Mouse (Mus musculus): ENCODE data around the gene Id3. TPM values are rescaled to one million over a fixed set of nuclear protein-coding genes. Genes with fewer than 3 reads are reported as not detected.

Gene Id3
- polyA plus RNA-seq, 1 experiment from 2014 or later: 608 TPM

DNA sequence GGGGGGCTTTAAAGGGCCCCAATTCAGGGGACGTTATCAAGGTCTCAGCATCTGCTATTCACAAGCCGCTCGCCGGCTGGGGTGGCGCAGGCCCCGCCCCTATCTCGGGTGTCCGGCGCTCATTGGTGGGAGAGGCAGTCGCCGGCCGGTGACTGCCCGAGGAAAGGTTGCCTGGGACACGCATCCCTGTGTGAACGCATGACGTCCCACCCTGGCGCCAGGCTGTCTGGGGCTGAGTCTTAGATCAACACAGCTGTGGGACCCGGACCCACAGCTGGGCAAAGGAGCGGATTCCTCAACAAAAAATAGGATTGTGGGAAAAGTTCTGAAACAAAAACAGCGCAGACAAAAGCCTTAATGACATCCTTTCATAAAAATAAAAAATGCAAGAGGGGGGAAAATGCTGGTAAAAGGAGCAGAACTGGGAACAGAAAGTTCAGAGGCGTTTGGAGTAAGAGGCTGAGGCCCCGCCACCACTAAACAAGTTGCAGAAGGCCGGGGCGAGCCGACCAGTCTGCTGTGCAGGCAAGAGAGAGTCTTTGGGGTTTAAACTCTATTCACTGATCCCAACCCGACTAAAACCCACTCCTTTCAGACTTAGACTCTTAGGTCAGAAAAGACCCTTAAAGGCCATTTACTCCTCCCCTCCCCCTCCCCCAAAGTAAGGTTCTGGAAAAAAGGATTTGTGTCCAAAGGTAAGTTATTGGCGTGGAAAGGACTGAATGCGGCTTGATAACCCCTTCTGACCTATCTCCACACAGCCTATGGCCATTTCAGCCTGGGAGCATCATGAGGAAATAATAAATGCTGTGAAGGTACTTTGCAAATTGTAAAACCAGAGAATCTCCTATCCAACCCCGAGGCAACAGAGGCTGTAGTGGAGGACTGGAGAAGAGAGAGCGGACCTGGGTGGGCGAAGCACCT is 2.7 kb upstream of the Id3 start:
- Histone ChIP-seq H3K36me3 (replicated peaks; ENCODE audit: control insufficient read depth, insufficient read depth, low read depth, low read length) (no peaks in the 10 kb centered on the region), H3K4me3 (ENCODE audit: low read depth, low read length) (peak overlapping the region; percentile 5; the same call in 1 of the 2 replicates), H3K9ac (replicated peaks; ENCODE audit: low read length) (peak overlapping the region; percentile 45), H3K9me3 (replicated peaks; ENCODE audit: control insufficient read depth, low read length) (no peaks in the 10 kb centered on the region), H3K27ac (replicated peaks; ENCODE audit: low read depth, low read length) (peak overlapping the region; percentile 97), H3K4me1 (ENCODE audit: control insufficient read depth, insufficient read depth, low read length) (peaks cover 23% of the 10 kb centered on the region), H3K27me3 (ENCODE audit: control insufficient read depth, insufficient read depth, low read length) (no peaks in the 10 kb centered on the region), H3K4me2 (ENCODE audit: low read depth, low read length) (peak overlapping the region; percentile 27)
- DNase-seq (ENCODE audit: low spot score) (peak; percentile 99), ATAC-seq (replicated peaks; ENCODE audit: insufficient number of reproducible peaks, low FRiP score, low TSS enrichment, low read depth) (peak; percentile 90)
- WGBS: 2% methylated on average over 31 of the region's 31 CpGs

- H3K4me1 ChIP-seq (ENCODE audit: control insufficient read depth, insufficient read depth, low read length): peaks cover 16% of the 10 kb centered on the region
These were observed 767 bp upstream of the Id3 start for GRCm38 (mm10) chr4:136142267-136143192.

GRCm38 (mm10) chr4:136144126-136144926 is 1.0 kb downstream of the Id3 start:
- ATAC-seq (replicated peaks; ENCODE audit: insufficient number of reproducible peaks, low FRiP score, low TSS enrichment, low read depth): no peak; the same call in 1 of the 2 replicates
- DNase-seq (ENCODE audit: low spot score): peak; percentile 76
- WGBS: under 1% methylated on average over 48 of the region's 50 CpGs
- no peaks in the 10 kb centered on the region for H3K36me3 ChIP-seq (replicated peaks; ENCODE audit: control insufficient read depth, insufficient read depth, low read depth, low read length)
- H3K27me3 ChIP-seq (ENCODE audit: control insufficient read depth, insufficient read depth, low read length): no peaks in the 10 kb centered on the region
- H3K4me2 ChIP-seq (ENCODE audit: low read depth, low read length): peak overlapping the region; percentile 69
- no peaks in the 10 kb centered on the region for H3K9me3 ChIP-seq (replicated peaks; ENCODE audit: control insufficient read depth, low read length)
- H3K9ac ChIP-seq (replicated peaks; ENCODE audit: low read length): peak overlapping the region; percentile 91
- H3K4me3 ChIP-seq (ENCODE audit: low read depth, low read length): peak overlapping the region; percentile 85
- peaks cover 20% of the 10 kb centered on the region for H3K4me1 ChIP-seq (ENCODE audit: control insufficient read depth, insufficient read depth, low read length)
- peak overlapping the region; percentile 97 for H3K27ac ChIP-seq (replicated peaks; ENCODE audit: low read depth, low read length)

More at GRCm38 (mm10) chr4:136142267-136143192, 767 bp upstream of the Id3 start:
- 5% methylated on average over 17 of the region's 17 CpGs for WGBS
- DNase-seq (ENCODE audit: low spot score) (peak; percentile 58), ATAC-seq (replicated peaks; ENCODE audit: insufficient number of reproducible peaks, low FRiP score, low TSS enrichment, low read depth) (no peak)
- H3K27me3 ChIP-seq (ENCODE audit: control insufficient read depth, insufficient read depth, low read length): no peaks in the 10 kb centered on the region
- peak overlapping the region; percentile 24 for H3K4me2 ChIP-seq (ENCODE audit: low read depth, low read length)
- peak overlapping the region; percentile 97 for H3K27ac ChIP-seq (replicated peaks; ENCODE audit: low read depth, low read length)
- H3K9ac ChIP-seq (replicated peaks; ENCODE audit: low read length): peak overlapping the region; percentile 40
- H3K9me3 ChIP-seq (replicated peaks; ENCODE audit: control insufficient read depth, low read length): no peaks in the 10 kb centered on the region
- H3K36me3 ChIP-seq (replicated peaks; ENCODE audit: control insufficient read depth, insufficient read depth, low read depth, low read length): no peaks in the 10 kb centered on the region
- H3K4me3 ChIP-seq (ENCODE audit: low read depth, low read length): no peak overlapping the region

DNA sequence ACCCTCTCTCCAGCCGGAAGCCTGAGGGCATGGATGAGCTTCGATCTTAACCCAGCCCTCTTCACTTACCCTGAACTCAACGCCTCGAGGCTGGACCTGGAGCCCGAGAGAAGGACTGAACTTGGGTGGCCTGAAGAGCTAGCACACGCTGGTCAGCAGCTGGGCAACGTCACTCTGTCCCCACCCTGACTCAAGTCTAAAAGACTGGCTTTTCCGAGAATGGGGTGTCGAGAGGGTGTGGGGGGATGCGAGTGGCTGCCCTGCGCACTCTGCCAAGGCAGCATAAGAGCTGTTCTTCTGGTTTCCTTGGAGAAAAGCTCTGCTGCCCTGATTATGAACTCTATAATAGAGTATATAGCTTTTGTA is 1.6 kb downstream of the Id3 start:
- WGBS: under 1% methylated on average over 11 of the region's 11 CpGs
- Histone ChIP-seq H3K36me3 (replicated peaks; ENCODE audit: control insufficient read depth, insufficient read depth, low read depth, low read length) (no peaks in the 10 kb centered on the region), H3K4me3 (ENCODE audit: low read depth, low read length) (peak overlapping the region; percentile 85), H3K4me2 (ENCODE audit: low read depth, low read length) (peak overlapping the region; percentile 69), H3K9me3 (replicated peaks; ENCODE audit: control insufficient read depth, low read length) (no peaks in the 10 kb centered on the region), H3K4me1 (ENCODE audit: control insufficient read depth, insufficient read depth, low read length) (peaks cover 17% of the 10 kb centered on the region), H3K27ac (replicated peaks; ENCODE audit: low read depth, low read length) (peak overlapping the region; percentile 97), H3K27me3 (ENCODE audit: control insufficient read depth, insufficient read depth, low read length) (no peaks in the 10 kb centered on the region), H3K9ac (replicated peaks; ENCODE audit: low read length) (peak overlapping the region; percentile 91)
- ATAC-seq (replicated peaks; ENCODE audit: insufficient number of reproducible peaks, low FRiP score, low TSS enrichment, low read depth) (no peak), DNase-seq (ENCODE audit: low spot score) (no peak)

DNA sequence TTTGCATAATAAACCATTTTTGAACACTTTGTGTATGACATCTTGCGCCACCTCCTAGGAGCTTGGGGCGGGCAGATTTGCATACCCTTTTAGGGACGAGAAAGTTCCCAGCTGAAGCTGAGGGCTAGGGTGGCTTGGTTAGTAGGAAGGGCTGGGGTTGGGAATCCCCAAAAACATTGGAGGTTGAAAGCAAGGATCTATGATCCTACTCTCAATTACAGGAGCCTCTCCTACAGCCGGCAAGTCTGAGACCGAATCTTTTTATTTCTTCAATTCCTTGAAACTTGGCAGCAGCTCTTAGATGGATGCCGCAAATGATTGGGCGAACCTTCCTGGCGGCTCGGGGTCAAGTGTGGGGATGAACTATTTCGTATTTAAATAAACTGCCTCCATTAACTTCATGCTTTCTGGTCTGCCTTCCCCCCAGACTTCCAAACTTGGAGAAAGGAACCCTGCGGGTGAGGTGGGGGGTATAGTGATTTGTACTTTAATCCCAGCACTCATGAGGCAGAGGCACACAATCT is 2.1 kb downstream of the Id3 start:
- H3K4me2 ChIP-seq (ENCODE audit: low read depth, low read length): peak overlapping the region; percentile 69
- peaks cover 17% of the 10 kb centered on the region for H3K4me1 ChIP-seq (ENCODE audit: control insufficient read depth, insufficient read depth, low read length)
- H3K36me3 ChIP-seq (replicated peaks; ENCODE audit: control insufficient read depth, insufficient read depth, low read depth, low read length): no peaks in the 10 kb centered on the region
- no peak for ATAC-seq (replicated peaks; ENCODE audit: insufficient number of reproducible peaks, low FRiP score, low TSS enrichment, low read depth)
- peak overlapping the region; percentile 97 for H3K27ac ChIP-seq (replicated peaks; ENCODE audit: low read depth, low read length)
- no peaks in the 10 kb centered on the region for H3K27me3 ChIP-seq (ENCODE audit: control insufficient read depth, insufficient read depth, low read length)
- no peak for DNase-seq (ENCODE audit: low spot score)
- peak overlapping the region; percentile 91 for H3K9ac ChIP-seq (replicated peaks; ENCODE audit: low read length)
- H3K9me3 ChIP-seq (replicated peaks; ENCODE audit: control insufficient read depth, low read length): no peaks in the 10 kb centered on the region
- peak overlapping the region; percentile 85 for H3K4me3 ChIP-seq (ENCODE audit: low read depth, low read length)
- 7% methylated on average over 11 of the region's 11 CpGs for WGBS

GRCm38 (mm10) chr4:136145991-136146711 is 2.9 kb downstream of the Id3 start:
- peaks cover 18% of the 10 kb centered on the region for H3K4me1 ChIP-seq (ENCODE audit: control insufficient read depth, insufficient read depth, low read length)
- H3K27ac ChIP-seq (replicated peaks; ENCODE audit: low read depth, low read length): peak overlapping the region; percentile 97
- H3K9ac ChIP-seq (replicated peaks; ENCODE audit: low read length): peak overlapping the region; percentile 91
- peak overlapping the region; percentile 69 for H3K4me2 ChIP-seq (ENCODE audit: low read depth, low read length)
- no peaks in the 10 kb centered on the region for H3K9me3 ChIP-seq (replicated peaks; ENCODE audit: control insufficient read depth, low read length)
- H3K4me3 ChIP-seq (ENCODE audit: low read depth, low read length): peak overlapping the region; percentile 85
- H3K36me3 ChIP-seq (replicated peaks; ENCODE audit: control insufficient read depth, insufficient read depth, low read depth, low read length): no peaks in the 10 kb centered on the region
- DNase-seq (ENCODE audit: low spot score): no peak
- 6% methylated on average over 7 of the region's 7 CpGs for WGBS
- no peak for ATAC-seq (replicated peaks; ENCODE audit: insufficient number of reproducible peaks, low FRiP score, low TSS enrichment, low read depth)
- no peaks in the 10 kb centered on the region for H3K27me3 ChIP-seq (ENCODE audit: control insufficient read depth, insufficient read depth, low read length)

GRCm38 (mm10) chr4:136146712-136147154 is 3.4 kb downstream of the Id3 start:
- Histone ChIP-seq H3K27ac (replicated peaks; ENCODE audit: low read depth, low read length) (peak overlapping the region; percentile 17; the same call in 1 of the 2 replicates), H3K4me2 (ENCODE audit: low read depth, low read length) (peak overlapping the region; percentile 69), H3K9ac (replicated peaks; ENCODE audit: low read length) (peak overlapping the region; percentile 91), H3K4me1 (ENCODE audit: control insufficient read depth, insufficient read depth, low read length) (peaks cover 18% of the 10 kb centered on the region), H3K36me3 (replicated peaks; ENCODE audit: control insufficient read depth, insufficient read depth, low read depth, low read length) (no peaks in the 10 kb centered on the region), H3K27me3 (ENCODE audit: control insufficient read depth, insufficient read depth, low read length) (no peaks in the 10 kb centered on the region), H3K9me3 (replicated peaks; ENCODE audit: control insufficient read depth, low read length) (no peaks in the 10 kb centered on the region), H3K4me3 (ENCODE audit: low read depth, low read length) (peak overlapping the region; percentile 85)
- 4% methylated on average over 6 of the region's 6 CpGs for WGBS
- peak; percentile 53 for DNase-seq (ENCODE audit: low spot score)
- no peak for ATAC-seq (replicated peaks; ENCODE audit: insufficient number of reproducible peaks, low FRiP score, low TSS enrichment, low read depth)
